Mouse (Mus musculus) G1E (cell line): ENCODE results near the gene Fabp2. TPM values are rescaled to one million over a fixed set of nuclear protein-coding genes. Genes with fewer than 3 reads are reported as not detected.

Experiments used
- ATAC-seq: 2 replicates; pipeline ENCODE4 v1.8.0; 2016; ENCODE audit warnings: mild to moderate bottlenecking; ENCODE audit not compliant: insufficient number of reproducible peaks, poor library complexity, low FRiP score, severe bottlenecking; ENCODE audit errors: extremely low read depth
- DNase-seq: peaks from one replicate; pipeline ENCODE4 v3.0.0; 2012; ENCODE audit warnings: low spot score
- H3K27me3 ChIP-seq: 2 replicates; pipeline ENCODE4 v1.6.1; 2012; ENCODE audit warnings: mild to moderate bottlenecking, low read length, inconsistent platforms; ENCODE audit not compliant: insufficient read depth
- H3K36me3 ChIP-seq: replicated peaks from 2 replicates; pipeline ENCODE3; 2012; ENCODE audit warnings: mild to moderate bottlenecking, inconsistent platforms
- H3K4me1 ChIP-seq: 2 replicates; pipeline ENCODE4 v1.6.1; 2012; ENCODE audit warnings: low read depth, low read length, inconsistent platforms, mixed read lengths; ENCODE audit not compliant: insufficient read depth
- H3K4me3 ChIP-seq: 2 replicates; pipeline ENCODE4 v1.5.1; 2012; ENCODE audit warnings: low read depth, mild to moderate bottlenecking, inconsistent platforms, low read length, moderate library complexity, mixed read lengths
- H3K9me3 ChIP-seq: replicated peaks from 2 replicates; pipeline ENCODE4 v1.6.1; 2012; ENCODE audit warnings: inconsistent platforms
- CTCF ChIP-seq: IDR thresholded peaks from 2 replicates; pipeline ENCODE4 v1.5.1; 2012; ENCODE audit warnings: low read depth, low read length, inconsistent platforms, mixed read lengths
- GATA1 ChIP-seq: IDR thresholded peaks from 2 replicates; pipeline ENCODE4 v1.6.1; 2012; ENCODE audit warnings: borderline replicate concordance, low read length, inconsistent platforms, mixed read lengths
- GATA2 ChIP-seq: IDR thresholded peaks from 2 replicates; pipeline ENCODE4 v1.6.1; 2012; ENCODE audit warnings: low read depth, low read length, inconsistent platforms, borderline replicate concordance
- POLR2AphosphoS5 ChIP-seq: IDR thresholded peaks from 2 replicates; pipeline ENCODE4 v1.6.1; 2012; ENCODE audit warnings: low read depth, low read length, inconsistent platforms; ENCODE audit not compliant: insufficient replicate concordance
- TAL1 ChIP-seq: conservative IDR thresholded peaks from 2 replicates; pipeline ENCODE4 v1.6.1; 2012; ENCODE audit warnings: low read depth, low read length, inconsistent platforms, mixed read lengths
- polyA plus RNA-seq: library from polyadenylated mRNA; stranded (reverse); fragments of >175 nt; gene quantifications from 2 replicates; pipeline ENCODE4 v1.2.3, GENCODE M21; 2012
- total RNA-seq, 2 experiments: library from RNA; stranded (forward) in 1 of 2; stranded (reverse) in 1 of 2; fragments of 200-1000 nt in 1 of 2; fragments of >200 nt in 1 of 2; fragmentation: Nextera tagmentation in 1 of 2; gene quantifications; 2 replicates each; pipeline ENCODE4 v1.2.3; 2014 to 2017

Gene Fabp2
- total and polyA plus RNA-seq, 3 experiments = not detected

GRCm38 (mm10) chr3:122919260-122919659, 24.4 kb downstream of the Fabp2 start, which contains the start of gene Gm10959:
Gm10959 (minus strand) TSS chr3:122919360.
- peaks cover 3% of the 10 kb centered on the region for H3K36me3 ChIP-seq

GRCm38 (mm10) chr3:122920572-122921435, 25.9 kb downstream of the Fabp2 start:
- ATAC-seq = no peak
- H3K4me3 ChIP-seq = no peak overlapping the region; the same call in 1 of the 2 replicates
- no peaks in the 10 kb centered on the region for H3K27me3 ChIP-seq
- H3K9me3 ChIP-seq = no peaks in the 10 kb centered on the region
- DNase-seq = no peak
- peaks cover 3% of the 10 kb centered on the region for H3K36me3 ChIP-seq
- peaks cover 42% of the 10 kb centered on the region for H3K4me1 ChIP-seq
- no peak for TF ChIP-seq TAL1
- no peak for TF ChIP-seq CTCF
- TF ChIP-seq GATA2 = no peak
- no peak for TF ChIP-seq POLR2AphosphoS5
- no peak for TF ChIP-seq GATA1

More at GRCm38 (mm10) chr3:122919260-122919659, 24.4 kb downstream of the Fabp2 start, which contains the start of gene Gm10959:
- no peaks in the 10 kb centered on the region for H3K27me3 ChIP-seq
- TF ChIP-seq GATA1 (no peak), GATA2 (no peak), CTCF (no peak), POLR2AphosphoS5 (no peak), TAL1 (no peak)
- no peak for DNase-seq
- H3K9me3 ChIP-seq = no peaks in the 10 kb centered on the region
- ATAC-seq = no peak
- H3K4me1 ChIP-seq = peaks cover 53% of the 10 kb centered on the region
- H3K4me3 ChIP-seq = no peak within 1 kb of the TSS

DNA sequence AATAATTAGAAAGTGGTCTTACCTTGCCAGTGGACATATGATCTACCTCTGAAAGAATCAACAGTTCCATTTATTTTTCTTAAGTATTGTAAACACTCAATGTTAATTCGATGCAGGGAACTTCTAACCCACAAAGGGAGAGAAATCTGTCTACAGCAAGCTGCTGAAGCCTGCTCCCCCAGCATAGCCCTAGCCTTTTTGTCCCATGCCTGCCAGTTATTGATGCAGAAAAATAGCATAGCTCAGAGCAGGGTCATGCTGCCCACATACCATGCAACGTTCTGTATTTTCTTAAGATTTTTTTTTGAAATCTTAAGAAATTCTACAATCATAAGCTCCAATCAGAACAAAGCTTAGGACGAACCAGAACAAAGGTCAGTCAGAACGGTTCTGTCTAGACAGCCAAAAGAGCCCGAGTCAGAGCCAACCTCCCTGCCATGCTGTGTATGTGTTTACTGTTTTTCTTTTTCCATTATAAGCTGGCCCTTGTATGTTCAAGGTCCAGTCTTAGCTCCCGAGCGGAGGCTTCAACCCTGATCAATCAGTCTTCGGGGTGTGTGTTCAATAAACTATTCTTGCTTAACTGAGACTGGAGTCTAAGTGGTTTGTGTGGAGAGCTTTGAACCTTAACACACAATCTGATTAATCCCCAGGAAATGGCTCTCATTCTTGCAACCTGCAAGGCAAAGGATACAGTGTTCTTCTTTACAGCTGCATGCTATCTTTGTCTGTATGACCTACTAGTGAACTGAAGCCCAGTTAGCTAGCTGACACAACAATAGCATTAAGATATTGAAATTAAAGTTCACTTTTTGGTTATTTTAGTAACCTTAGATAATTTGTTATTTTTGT, 27.0 kb downstream of the Fabp2 start:
- no peak for ATAC-seq
- H3K4me1 ChIP-seq = peaks cover 48% of the 10 kb centered on the region

GRCm38 (mm10) chr3:122923147-122923546, 28.3 kb downstream of the Fabp2 start:
- no peak for DNase-seq
- no peak for TF ChIP-seq POLR2AphosphoS5
- TF ChIP-seq GATA1 = no peak
- TF ChIP-seq CTCF = no peak
- TF ChIP-seq GATA2 = no peak
- no peak for TF ChIP-seq TAL1
- peaks cover 47% of the 10 kb centered on the region for H3K4me1 ChIP-seq
- H3K9me3 ChIP-seq = no peaks in the 10 kb centered on the region
- no peaks in the 10 kb centered on the region for H3K27me3 ChIP-seq
- peak overlapping the region; percentile 72 for H3K4me3 ChIP-seq
- no peak for ATAC-seq
- peaks cover 18% of the 10 kb centered on the region for H3K36me3 ChIP-seq

More for the DNA sequence above, 27.0 kb downstream of the Fabp2 start:
- H3K27me3 ChIP-seq = no peaks in the 10 kb centered on the region
- DNase-seq = no peak
- H3K36me3 ChIP-seq = peaks cover 13% of the 10 kb centered on the region
- no peak for TF ChIP-seq TAL1
- TF ChIP-seq GATA1 = no peak
- TF ChIP-seq GATA2 = no peak
- TF ChIP-seq POLR2AphosphoS5 = no peak
- no peak for TF ChIP-seq CTCF
- H3K9me3 ChIP-seq = no peaks in the 10 kb centered on the region
- no peak overlapping the region for H3K4me3 ChIP-seq

GRCm38 (mm10) chr3:122924009-122924914, 29.4 kb downstream of the Fabp2 start, which contains the start of gene 1810037I17Rik:
1810037I17Rik (plus strand) TSS chr3:122924203.
- ATAC-seq = peak; percentile 81
- peak; percentile 86 for DNase-seq
- TF ChIP-seq POLR2AphosphoS5 = peak; percentile 38; the same call in 1 of the 2 replicates
- TF ChIP-seq GATA1 = no peak
- peak within 1 kb of the TSS; percentile 72 for H3K4me3 ChIP-seq
- H3K4me1 ChIP-seq = peaks cover 39% of the 10 kb centered on the region
- H3K9me3 ChIP-seq = no peaks in the 10 kb centered on the region
- no peaks in the 10 kb centered on the region for H3K27me3 ChIP-seq
- H3K36me3 ChIP-seq = peaks cover 16% of the 10 kb centered on the region
